Mouse (Mus musculus) c-Kit-positive CD71-negative TER-119-negative erythroid progenitor cells, embryonic 14.5 days (primary cell): ENCODE results near the gene Tmem255b.

Experiments used
- DNase-seq: peaks from one replicate; pipeline ENCODE4 v3.0.0-alpha.2; 2013; ENCODE audit warnings: low read depth

Gene Tmem255b

GRCm38 (mm10) chr8:13492198-13492995 lies 57.4 kb downstream of the Tmem255b start:
- DNase-seq, result no peak

DNA sequence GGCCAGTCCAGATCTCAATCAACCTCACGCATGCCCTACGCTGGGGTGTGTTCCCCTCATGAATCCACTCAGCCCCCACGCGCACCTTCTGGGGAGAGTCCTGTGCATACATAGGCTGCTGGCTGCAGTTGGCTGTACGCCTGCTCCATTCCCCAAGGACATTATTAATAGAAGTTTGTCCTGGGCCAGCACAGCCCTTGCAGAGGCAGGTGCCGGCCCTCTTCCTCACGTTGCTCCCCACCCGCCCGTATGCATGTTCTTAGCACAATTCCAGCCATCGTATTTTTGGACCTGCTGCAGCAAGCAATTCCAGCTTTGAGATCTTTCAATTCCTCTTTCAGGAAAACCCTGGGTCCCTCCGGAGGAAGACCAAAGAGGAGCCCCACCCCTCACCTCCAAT lies 58.0 kb downstream of the Tmem255b start:
- no peak for DNase-seq

DNA sequence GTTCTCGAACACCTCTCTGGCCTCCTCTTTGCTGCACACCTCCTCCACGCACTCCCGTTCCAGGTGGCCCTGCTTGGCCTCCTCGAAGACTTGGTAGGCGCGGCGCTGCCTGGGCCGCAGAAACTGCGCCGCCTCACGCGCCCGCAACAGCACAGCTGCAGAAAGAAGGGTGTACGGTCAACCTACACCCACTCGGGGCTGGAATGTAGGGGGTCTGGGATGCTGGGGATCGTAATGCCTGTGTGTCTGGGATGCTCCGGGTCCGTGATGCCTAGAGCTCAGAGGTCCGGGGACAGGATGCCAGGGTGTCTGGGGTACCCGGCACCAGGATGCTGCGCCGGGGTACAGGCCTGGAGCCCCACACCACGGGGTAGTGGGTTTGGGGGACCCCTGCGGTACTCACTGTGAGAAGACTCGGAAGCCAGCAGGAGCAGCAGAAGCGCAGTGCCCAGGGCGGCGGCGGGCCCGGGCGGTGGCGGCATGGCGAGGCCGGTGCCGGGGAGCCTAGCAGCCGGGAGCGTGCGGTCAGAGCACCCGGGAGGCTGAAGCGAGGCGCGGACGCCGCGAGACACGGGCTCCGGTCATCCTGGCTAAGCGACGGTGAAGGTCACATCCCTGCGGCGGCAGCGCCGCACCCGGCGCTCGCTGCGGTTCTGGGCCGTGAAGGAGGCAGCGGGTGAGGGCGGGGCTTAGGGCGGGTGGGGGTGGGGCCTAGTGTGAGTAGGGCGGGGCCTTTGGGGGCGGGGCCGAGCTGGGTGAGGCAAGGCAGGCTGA lies 59.1 kb downstream of the Tmem255b start, which contains the start of gene Gas6:
Gene Gas6, minus strand, starts transcription at position 633 of the 774 bp plus-strand sequence.
- DNase-seq, result peak; percentile 22

- DNase-seq, result no peak
These were observed 66.2 kb downstream of the Tmem255b start for GRCm38 (mm10) chr8:13501221-13501620.

DNA sequence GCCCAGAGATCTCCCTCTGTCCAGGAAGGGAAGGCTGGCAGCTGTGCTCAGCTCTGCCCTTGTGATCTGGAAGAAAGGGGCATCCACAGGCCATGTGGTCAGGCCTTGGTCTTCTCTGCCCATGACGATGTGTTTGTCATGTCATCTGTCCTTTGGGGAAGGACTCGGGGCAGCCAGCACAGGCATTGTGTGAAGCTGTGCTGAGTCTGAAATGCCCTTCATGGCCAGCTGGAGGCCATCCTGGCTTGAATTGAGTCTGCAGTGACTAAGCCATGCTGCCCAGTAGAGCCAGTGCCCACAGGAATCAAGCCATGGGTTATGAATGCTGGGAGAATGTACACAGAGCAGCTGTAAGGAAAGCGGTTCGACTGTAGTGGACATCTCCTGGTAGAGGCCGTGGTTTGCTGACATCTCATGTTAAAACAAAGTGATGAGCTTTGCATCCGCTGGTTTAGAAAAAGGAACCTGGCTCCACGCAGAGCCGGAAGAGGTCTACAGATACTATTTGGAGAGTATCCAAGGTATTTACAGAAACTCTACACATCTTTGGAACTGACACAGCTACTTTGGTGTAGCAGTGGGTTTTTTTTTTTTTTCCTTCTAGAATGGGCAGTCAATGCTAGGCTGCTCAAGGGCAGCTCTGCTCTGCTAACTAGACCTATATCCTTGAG lies 69.1 kb downstream of the Tmem255b start:
- no peak for DNase-seq

GRCm38 (mm10) chr8:13504894-13505674 lies 70.1 kb downstream of the Tmem255b start:
- no peak for DNase-seq

DNA sequence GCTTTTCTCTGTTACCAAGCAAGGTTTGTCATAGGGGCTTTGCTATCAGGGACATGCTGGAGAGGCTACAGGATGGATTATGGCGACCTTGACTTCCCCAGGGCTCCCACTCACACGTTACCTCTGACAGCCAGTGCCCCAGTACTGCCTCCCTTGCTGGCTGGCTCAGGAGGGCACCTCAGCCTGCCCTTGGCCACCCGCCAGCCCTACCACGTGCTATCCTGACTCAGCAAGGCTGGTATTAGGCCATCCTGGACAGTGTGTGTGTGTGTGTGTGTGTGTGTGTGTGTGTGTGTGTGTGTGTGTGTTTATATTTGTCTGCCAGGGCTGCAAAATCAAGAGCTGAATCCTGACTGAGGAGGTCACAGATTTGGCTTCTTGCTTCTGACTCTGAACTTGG lies 71.9 kb downstream of the Tmem255b start:
- no peak for DNase-seq

- no peak for DNase-seq
These were observed 72.4 kb downstream of the Tmem255b start for GRCm38 (mm10) chr8:13507284-13507937.

- no peak for DNase-seq
These were observed 77.0 kb downstream of the Tmem255b start for GRCm38 (mm10) chr8:13512016-13512415.

DNA sequence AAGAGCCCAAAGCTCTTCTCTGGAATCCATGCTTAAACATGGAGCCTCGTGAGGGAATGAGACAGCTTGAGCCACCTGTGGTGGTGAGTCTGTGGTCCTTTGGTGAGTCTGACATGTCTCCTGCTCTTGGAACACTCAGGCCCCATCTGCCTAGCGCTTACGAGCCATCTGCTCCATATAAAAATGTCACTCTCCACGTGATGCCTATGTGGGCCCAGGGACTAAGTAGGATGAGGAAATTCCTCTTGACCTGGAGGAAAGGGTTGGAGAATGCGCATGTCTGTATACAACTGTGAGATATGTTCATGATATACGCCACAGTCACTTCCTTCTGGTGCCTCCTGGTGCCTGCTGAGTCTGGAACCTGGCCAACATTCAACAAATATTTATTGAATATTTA lies 77.7 kb downstream of the Tmem255b start:
- DNase-seq, result no peak

DNA sequence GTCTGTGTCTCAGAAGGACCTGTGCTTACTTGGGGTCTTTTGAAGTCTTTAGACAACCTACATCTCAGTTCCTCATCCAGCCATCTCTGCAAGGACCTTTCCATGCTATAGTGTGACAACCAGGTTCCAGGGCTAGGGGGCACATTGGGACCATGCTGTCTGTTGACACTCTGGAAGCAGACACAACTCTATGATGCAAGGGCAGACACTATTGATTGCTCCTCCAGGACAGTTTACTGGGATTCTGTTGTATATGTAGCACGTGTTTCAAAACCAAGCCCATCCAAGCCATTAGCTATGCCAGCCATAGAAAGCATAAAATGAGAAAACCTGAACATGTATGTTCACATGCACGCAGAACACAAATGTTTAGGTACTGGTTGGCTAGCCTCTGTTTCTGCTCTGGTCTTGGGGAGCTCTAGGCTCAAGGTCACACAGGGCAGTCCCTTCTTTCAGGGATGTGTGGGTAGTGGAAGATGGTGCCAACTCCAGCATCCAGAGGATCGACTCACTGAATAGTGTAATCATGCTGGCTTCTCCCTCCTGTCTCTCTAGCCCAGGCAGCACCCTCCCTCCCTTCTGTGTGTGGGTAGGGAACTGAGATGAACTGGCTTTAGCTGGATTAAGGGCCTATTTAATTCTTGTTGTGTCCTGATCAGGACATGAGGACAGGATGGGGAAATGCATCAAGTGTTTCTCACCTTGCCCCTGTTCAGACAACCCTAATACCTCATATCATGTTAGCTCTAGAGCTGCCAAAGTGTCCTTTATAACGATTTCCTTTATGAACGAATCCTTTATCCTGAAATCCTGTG lies 78.8 kb downstream of the Tmem255b start:
- DNase-seq, result no peak

DNA sequence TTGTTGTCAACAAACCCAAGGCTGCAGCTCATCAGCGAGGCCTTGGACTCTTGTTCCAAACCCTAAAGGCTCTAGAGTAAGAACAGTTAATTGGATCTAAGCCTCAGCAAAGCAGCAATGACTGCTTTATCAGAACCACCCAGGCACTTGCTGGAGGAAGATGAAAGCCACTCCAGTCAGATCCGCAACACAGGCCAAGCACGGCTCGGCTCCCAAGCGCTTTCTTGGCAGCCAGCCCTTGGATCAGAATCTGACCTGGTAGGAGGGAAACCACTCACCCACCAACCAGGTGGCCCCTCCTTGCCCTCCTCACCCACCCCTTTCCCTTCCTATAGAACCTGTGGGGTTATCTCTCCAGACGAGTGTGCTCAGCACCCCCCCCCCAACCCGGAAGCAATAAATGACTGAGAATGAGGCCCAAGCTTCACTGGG lies 81.0 kb downstream of the Tmem255b start:
- DNase-seq, result no peak

GRCm38 (mm10) chr8:13516728-13517127 lies 81.7 kb downstream of the Tmem255b start:
- DNase-seq, result no peak

GRCm38 (mm10) chr8:13517284-13517781 lies 82.3 kb downstream of the Tmem255b start:
- DNase-seq, result no peak
